Mouse (Mus musculus) embryo, embryonic 9.5 days (tissue): Measurements from ENCODE around the gene Fam240b.

Experiments
- DNase-seq: peaks from one replicate; pipeline ENCODE4 v3.0.0-alpha.2; 2017; ENCODE audit errors: extremely low spot score

Fam240b gene

DNA sequence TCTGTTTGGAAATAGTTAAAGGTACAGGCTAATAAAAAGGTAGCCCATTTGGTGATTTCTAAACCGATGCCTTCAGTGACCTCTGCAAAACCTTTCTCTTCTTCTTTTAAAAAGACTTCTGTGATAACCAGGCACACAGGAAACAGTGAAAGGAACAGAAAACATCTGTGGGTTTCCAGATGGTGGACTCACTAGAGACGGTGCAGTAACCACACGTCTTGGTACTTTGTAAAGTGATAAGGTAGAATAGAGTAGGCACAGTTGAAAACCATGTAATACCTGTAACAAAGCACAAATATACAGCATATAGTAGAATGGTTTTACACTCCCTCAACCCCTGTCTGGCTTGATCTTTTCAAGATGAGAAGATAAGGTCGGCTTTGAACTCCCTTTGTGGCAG, 57.0 kb downstream of the Fam240b start:
- no peak for DNase-seq

GRCm38 (mm10) chr13:64439471-64439870, 58.1 kb downstream of the Fam240b start:
- no peak for DNase-seq

DNA sequence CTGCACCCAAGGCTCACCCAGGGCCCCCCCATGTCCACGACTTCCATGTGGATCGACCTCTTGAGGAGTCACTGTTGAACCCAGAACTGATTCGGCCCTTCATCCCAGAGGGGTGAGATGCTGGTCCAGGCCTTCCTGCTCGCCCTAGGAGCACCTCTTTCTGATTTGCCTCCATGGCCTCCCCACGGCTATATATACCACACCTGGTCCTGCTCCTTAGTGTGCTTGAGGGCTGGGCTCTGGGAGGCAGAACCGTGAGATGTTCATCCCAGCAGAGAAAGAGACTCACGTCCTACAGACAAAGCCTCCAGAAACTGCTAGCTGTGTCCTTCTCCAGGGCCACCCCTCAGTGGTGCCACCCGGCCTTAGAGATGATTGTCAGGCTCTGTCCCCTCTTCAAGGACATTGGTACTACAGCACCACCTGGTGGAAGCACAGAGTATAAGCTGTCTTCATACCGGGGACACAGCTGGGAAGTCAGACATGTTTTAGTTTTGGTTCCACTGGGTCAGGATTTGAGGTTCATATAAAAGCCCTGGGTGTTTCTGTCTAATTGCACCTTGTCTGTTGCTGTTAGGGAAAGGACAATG, 58.6 kb downstream of the Fam240b start:
- DNase-seq: peak; percentile 55

GRCm38 (mm10) chr13:64437801-64438200, 59.8 kb downstream of the Fam240b start:
- no peak for DNase-seq

GRCm38 (mm10) chr13:64432017-64432995, 65.3 kb downstream of the Fam240b start, which contains the start of gene Cdk20:
TSS of gene Cdk20 (plus strand) at chr13:64432314.
- DNase-seq: peak; percentile 89
